Mouse (Mus musculus) skeletal muscle tissue, adult 2 months (tissue): ENCODE measurements at regions not wholly inside any gene's neighbourhood (a gene's known extent, or its start where the extent isn't known, plus 50 kb on each side); places are given as distances from the start of the nearest gene placed in this dataset.
"Not testable (repeated sequence)": the region's sequence is repeated elsewhere in the genome, so short reads cannot be mapped to it uniquely, and the experiment has no call there.

Experiments used
- DNase-seq: peaks from one replicate; pipeline ENCODE4 v3.0.0-alpha.2; 2012; ENCODE audit warnings: low read depth, low spot score

- not testable (repeated sequence) for DNase-seq
Measured at GRCm38 (mm10) chr17:17197229-17197628, 76.0 kb downstream of the Zfp97 start.

- no peak for DNase-seq
Measured at GRCm38 (mm10) chr17:17229069-17229468, 107.9 kb downstream of the Zfp97 start.

GRCm38 (mm10) chr17:17234329-17235185 is 113.3 kb downstream of the Zfp97 start:
- peak; percentile 90 for DNase-seq

GRCm38 (mm10) chr17:17235186-17235482 is 113.9 kb downstream of the Zfp97 start:
- not testable (repeated sequence) for DNase-seq
